Mouse (Mus musculus) hindbrain, embryonic 16.5 days (tissue): Measurements from ENCODE around the gene Psmg1. TPM values are rescaled to one million over a fixed set of nuclear protein-coding genes. Genes with fewer than 3 reads are reported as not detected.
A peak's percentile ranks its signal among the peaks of the same experiment; 100 is the strongest.

ENCODE experiments used
- ATAC-seq: fragments of 200-750 bp; cut with Nextera tagmentation; 2 replicates; pipeline ENCODE4 v1.8.0; 2017; ENCODE audit warnings: moderate TSS enrichment, moderate library complexity
- H3K27ac ChIP-seq: fragments of 300-500 bp; sonication (generic); 2 replicates; pipeline ENCODE4 v1.5.1; 2014; ENCODE audit warnings: low read depth, mild to moderate bottlenecking, control low read depth, low read length, moderate library complexity
- H3K27me3 ChIP-seq: fragments of 300-500 bp; sonication (generic); replicated peaks from 2 replicates; pipeline ENCODE4 v1.6.1; 2014; ENCODE audit warnings: low read length; ENCODE audit not compliant: control insufficient read depth, insufficient read depth
- H3K36me3 ChIP-seq: fragments of 300-500 bp; sonication (generic); 2 replicates; pipeline ENCODE4 v1.6.1; 2014; ENCODE audit warnings: mild to moderate bottlenecking, low read length, moderate library complexity, mixed read lengths; ENCODE audit not compliant: control insufficient read depth, insufficient read depth
- H3K4me1 ChIP-seq: fragments of 300-500 bp; sonication (generic); 2 replicates; pipeline ENCODE4 v1.6.1; 2014; ENCODE audit warnings: low read depth, low read length; ENCODE audit not compliant: control insufficient read depth, insufficient read depth
- H3K4me2 ChIP-seq: fragments of 300-500 bp; sonication (generic); 2 replicates; pipeline ENCODE4 v1.6.1; 2014; ENCODE audit warnings: mild to moderate bottlenecking, low read length, control low read depth, moderate library complexity
- H3K4me3 ChIP-seq: fragments of 300-500 bp; sonication (generic); 2 replicates; pipeline ENCODE4 v1.5.1; 2014; ENCODE audit warnings: mild to moderate bottlenecking, low read length, control low read depth, moderate library complexity
- H3K9ac ChIP-seq: fragments of 300-500 bp; sonication (generic); 2 replicates; pipeline ENCODE4 v1.6.1; 2014; ENCODE audit warnings: low read depth, mild to moderate bottlenecking, control low read depth, low read length, moderate library complexity
- H3K9me3 ChIP-seq: fragments of 300-500 bp; sonication (generic); 2 replicates; pipeline ENCODE4 v1.6.1; 2014; ENCODE audit warnings: mild to moderate bottlenecking, low read length, moderate library complexity; ENCODE audit not compliant: control insufficient read depth
- WGBS: fragments of 180-500 bp; shearing (Covaris S2); extraction: QIAGEN DNeasy Blood & Tissue Kit; methylation state at CpG from one replicate; pipeline ENCODE4 v1.1.7; 2014; 5-methylcytosine and 5-hydroxymethylcytosine counted together
- microRNA-seq: library from miRNA; unstranded; fragments of <30 nt; microRNA quantifications from one replicate; pipeline ENCODE4, GENCODE M21; 2017
- polyA plus RNA-seq: library from polyadenylated mRNA; unstranded; fragments of >200 nt; fragmentation: Nextera tagmentation; extraction: Ambion mirVana; gene quantifications from 2 replicates; pipeline ENCODE4 v1.2.1, GENCODE M21; 2015

The Psmg1 gene
- polyA plus RNA-seq, 1 experiment from 2014 or later: 64.2 TPM

DNA sequence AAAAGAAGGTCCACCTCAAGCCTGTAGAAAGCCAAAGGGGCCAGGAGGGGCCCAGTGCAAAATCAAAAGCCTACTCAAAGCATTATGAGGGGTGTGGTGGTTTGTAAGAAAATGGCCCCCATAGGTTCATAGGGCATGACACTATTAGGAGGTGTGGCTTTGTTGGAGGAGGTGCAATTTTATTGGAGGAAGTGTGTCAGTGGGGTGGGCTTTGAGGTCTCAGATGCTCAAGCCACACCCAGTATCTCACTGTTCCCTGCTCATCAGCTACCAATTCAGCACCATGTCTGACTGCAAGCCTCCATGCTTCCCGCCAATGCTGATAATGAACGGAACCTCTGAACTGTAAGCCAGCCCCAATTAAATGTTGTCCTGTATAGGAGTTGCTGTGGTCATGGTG lies 39.3 kb downstream of the Psmg1 start:
- Histone ChIP-seq H3K4me1 (no peaks in the 10 kb centered on the region), H3K9me3 (no peaks in the 10 kb centered on the region), H3K4me2 (no peak overlapping the region), H3K27ac (no peak overlapping the region), H3K4me3 (no peak overlapping the region), H3K9ac (no peak overlapping the region), H3K36me3 (no peaks in the 10 kb centered on the region), H3K27me3 (no peaks in the 10 kb centered on the region)
- ATAC-seq: no peak
- 98% methylated on average over 2 of the region's 2 CpGs for WGBS

DNA sequence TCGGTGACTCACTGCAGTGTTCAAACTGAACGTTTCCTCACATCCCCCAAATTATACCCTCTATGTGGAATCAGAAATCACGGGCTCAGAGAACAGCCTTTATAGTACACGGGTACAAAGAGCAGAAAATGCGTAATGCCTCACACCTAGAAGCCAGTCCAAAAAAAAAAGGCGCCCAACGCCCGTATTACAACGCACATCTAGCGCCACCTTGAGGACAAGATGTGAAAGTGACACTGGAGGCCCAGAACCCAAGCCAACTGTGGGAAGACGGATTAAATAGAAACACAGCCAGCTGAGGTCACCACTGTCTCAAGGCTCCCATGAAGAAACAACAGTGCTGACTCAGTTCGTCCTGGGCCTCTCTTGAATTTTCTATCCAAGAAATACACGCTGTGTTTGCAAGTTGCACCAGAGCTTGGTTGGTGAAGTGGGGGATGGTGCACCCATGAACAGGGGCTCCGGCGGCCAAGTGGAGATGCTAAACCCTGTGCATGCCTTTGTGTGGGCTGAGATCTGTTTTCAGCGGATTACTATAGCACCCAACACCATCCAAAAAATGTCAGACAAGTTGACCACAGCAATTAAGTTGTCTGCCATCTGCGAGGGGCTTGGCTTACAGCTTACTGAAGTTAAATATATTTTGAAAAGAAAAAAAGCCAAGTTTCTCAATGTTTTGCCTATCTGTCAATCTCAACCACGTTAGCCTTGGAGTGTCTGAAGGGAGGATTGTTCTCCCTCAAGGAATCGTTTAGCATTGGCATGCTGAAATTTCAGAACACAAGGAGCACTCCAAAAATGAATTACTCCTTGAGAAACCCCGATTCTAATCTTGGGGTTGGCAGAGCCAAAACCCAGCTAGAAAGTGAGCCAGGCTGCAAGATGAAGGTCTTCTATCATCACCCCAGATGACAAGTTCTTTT lies 45.1 kb downstream of the Psmg1 start:
- no peaks in the 10 kb centered on the region for H3K36me3 ChIP-seq
- 25% methylated on average over 20 of the region's 20 CpGs for WGBS
- peak; percentile 76 for ATAC-seq
- no peak overlapping the region for H3K9ac ChIP-seq
- peaks cover 6% of the 10 kb centered on the region for H3K4me1 ChIP-seq
- no peaks in the 10 kb centered on the region for H3K9me3 ChIP-seq
- H3K27me3 ChIP-seq: no peaks in the 10 kb centered on the region
- peak overlapping the region; percentile 24 for H3K4me2 ChIP-seq
- no peak overlapping the region for H3K27ac ChIP-seq
- H3K4me3 ChIP-seq: no peak overlapping the region

DNA sequence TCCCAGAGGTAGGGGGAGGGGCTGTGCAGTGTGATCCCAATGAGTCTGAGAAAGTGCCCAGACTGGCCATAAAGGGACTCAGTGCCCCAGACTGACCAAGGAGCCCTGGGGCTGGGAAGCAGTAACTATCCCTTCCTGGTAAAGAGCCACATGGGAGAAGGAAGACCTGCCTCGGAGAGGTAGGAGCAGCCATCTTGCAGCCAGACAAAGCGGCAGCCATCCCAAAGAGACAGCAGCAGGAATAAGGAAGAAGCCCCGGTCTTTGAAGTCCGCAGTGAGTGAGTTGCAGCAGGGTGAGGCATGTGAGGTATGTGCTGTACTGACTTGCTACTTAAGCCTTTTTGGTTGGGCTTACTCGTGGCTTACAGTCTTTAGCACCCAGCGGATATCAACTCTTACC lies 47.6 kb downstream of the Psmg1 start:
- H3K4me2 ChIP-seq: no peak overlapping the region
- WGBS: 87% methylated on average over 6 of the region's 6 CpGs

DNA sequence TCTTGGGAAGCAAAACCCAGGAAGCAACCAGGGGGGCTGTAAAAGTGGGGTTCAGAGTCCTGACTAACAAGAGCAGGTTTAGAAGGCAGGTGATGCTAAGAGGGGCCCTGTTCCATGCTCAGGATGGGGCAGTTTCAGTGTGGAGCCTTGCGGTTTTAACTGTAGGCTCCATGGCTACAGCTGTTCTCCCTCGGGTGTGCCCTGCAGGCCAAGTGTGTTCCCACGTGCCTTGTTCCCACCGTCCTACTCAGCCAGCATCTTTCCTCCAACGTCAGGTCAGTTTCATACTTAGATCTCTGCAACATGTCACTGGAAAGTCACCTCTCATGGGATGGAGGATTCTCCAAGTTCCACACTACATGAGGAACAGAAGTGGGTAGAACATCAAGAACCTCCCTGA lies 49.2 kb downstream of the Psmg1 start:
- Histone ChIP-seq H3K27ac (no peak overlapping the region), H3K9me3 (peaks cover 6% of the 10 kb centered on the region), H3K27me3 (no peaks in the 10 kb centered on the region), H3K4me1 (peaks cover 6% of the 10 kb centered on the region), H3K4me2 (no peak overlapping the region), H3K9ac (no peak overlapping the region), H3K36me3 (no peaks in the 10 kb centered on the region), H3K4me3 (no peak overlapping the region)
- no peak for ATAC-seq
- 82% methylated on average over 5 of the region's 5 CpGs for WGBS

More for the DNA sequence above, 47.6 kb downstream of the Psmg1 start:
- no peak for ATAC-seq
- Histone ChIP-seq H3K36me3 (no peaks in the 10 kb centered on the region), H3K4me1 (peaks cover 6% of the 10 kb centered on the region), H3K9me3 (no peaks in the 10 kb centered on the region), H3K9ac (no peak overlapping the region), H3K27me3 (no peaks in the 10 kb centered on the region), H3K27ac (no peak overlapping the region), H3K4me3 (no peak overlapping the region)

DNA sequence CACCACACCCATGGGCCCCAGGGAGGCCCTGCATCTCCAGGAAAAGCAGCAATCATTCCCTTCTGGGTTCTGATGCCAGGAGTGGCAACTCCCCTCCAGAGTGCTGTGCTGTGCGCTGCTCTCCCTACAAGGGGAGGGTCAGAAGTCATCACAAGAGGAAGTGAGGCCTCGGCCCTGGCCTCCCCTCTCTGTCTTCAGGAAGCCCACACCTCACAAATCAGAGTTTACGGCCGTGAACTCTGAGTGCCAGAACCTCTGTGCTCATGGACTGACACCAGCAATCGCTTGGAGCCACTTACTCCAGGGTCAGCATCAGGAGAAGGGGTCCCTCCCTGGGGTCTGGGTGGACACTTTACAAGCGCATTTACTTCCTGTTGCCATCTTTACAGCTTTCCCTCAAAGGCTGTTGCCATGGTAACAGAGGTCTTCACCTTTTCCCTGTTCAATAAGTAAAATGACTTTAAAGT lies 55.2 kb downstream of the Psmg1 start:
- Histone ChIP-seq H3K36me3 (no peaks in the 10 kb centered on the region), H3K4me2 (no peak overlapping the region), H3K9ac (no peak overlapping the region), H3K4me1 (no peaks in the 10 kb centered on the region), H3K27me3 (no peaks in the 10 kb centered on the region), H3K9me3 (peaks cover 6% of the 10 kb centered on the region), H3K27ac (no peak overlapping the region), H3K4me3 (no peak overlapping the region)
- ATAC-seq: no peak
- WGBS: 46% methylated on average over 6 of the region's 6 CpGs

DNA sequence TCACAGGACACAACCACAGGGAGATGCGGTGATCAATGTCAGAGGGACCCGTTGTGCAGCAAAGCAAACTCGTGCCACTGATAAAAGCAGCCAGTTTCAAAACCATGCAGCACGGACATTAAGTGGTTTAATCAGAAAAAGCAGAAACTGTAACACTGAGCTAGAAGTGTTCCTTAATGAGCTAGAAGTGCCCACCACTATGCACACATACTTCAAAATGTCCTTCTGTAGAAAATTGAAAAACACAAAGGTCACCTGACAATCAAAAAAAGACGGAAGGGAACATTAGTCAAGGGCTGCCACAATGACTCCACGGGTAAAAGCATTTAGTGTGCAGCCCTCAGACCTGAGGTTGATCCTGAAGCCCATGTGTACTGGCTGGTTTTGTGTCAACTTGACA lies 57.9 kb downstream of the Psmg1 start:
- Histone ChIP-seq H3K4me1 (no peaks in the 10 kb centered on the region), H3K27me3 (no peaks in the 10 kb centered on the region), H3K4me3 (no peak overlapping the region), H3K4me2 (no peak overlapping the region), H3K9me3 (peaks cover 5% of the 10 kb centered on the region), H3K27ac (no peak overlapping the region), H3K36me3 (no peaks in the 10 kb centered on the region), H3K9ac (no peak overlapping the region)
- 77% methylated on average over 6 of the region's 6 CpGs for WGBS
- no peak for ATAC-seq

DNA sequence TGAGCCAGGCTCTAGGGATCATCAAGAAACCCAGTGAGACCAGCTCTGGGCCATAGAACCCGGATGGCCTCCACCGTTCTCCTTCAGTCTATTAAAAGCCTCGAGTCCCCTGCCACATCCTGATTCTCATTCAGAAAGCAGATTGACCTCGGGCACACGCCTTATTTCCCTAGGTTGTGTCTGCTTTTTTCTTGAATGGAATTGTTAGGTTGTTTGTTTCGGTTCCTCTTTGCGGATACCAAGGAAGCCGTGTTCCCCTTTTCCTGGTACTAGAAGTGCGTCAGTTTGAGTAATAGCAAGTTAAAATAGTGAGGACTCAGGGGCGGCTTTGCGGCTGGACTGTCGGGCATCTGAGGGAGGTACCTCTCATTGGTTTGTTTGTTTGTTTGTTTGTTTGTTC lies 59.3 kb downstream of the Psmg1 start:
- H3K4me1 ChIP-seq: no peaks in the 10 kb centered on the region
- 88% methylated on average over 12 of the region's 12 CpGs for WGBS
- H3K4me2 ChIP-seq: no peak overlapping the region
- no peak for ATAC-seq
- no peaks in the 10 kb centered on the region for H3K36me3 ChIP-seq
- no peak overlapping the region for H3K4me3 ChIP-seq
- H3K27ac ChIP-seq: no peak overlapping the region
- no peak overlapping the region for H3K9ac ChIP-seq
- H3K27me3 ChIP-seq: no peaks in the 10 kb centered on the region
- H3K9me3 ChIP-seq: no peaks in the 10 kb centered on the region

Small RNA genes within 50 kb of the gene (microRNA-seq; reads per million reads assigned to microRNA genes)
- gene Gm27833: not detected

Other genes with a start within 250 kb of the Psmg1 start
- 208 and 216 TPM in 2 replicates for gene Brwd1, start 91.6 kb upstream of the Psmg1 start, polyA plus RNA-seq
- 256 and 284 TPM in 2 replicates for gene Hmgn1, start 136.8 kb upstream of the Psmg1 start, polyA plus RNA-seq
- 227 and 233 TPM in 2 replicates for gene Wrb, start 154.4 kb upstream of the Psmg1 start, polyA plus RNA-seq
- 1.6 and 1.7 TPM in 2 replicates for gene Lca5l, start 201.3 kb upstream of the Psmg1 start, polyA plus RNA-seq
- gene Sh3bgr, start 209.5 kb upstream of the Psmg1 start, polyA plus RNA-seq: 1.8 and 4.2 TPM in 2 replicates
- gene B3galt5, start 244.8 kb upstream of the Psmg1 start, polyA plus RNA-seq: 6.0 and 6.4 TPM in 2 replicates